Mouse (Mus musculus): ENCODE measurements at regions not wholly inside any gene's neighbourhood (a gene's known extent, or its start where the extent isn't known, plus 50 kb on each side); places are given as distances from the start of the nearest gene placed in this dataset.

- TF ChIP-seq CTCF (IDR thresholded peaks at IDR 0.05; ENCODE audit: low read depth) (no peak), EP300 (IDR thresholded peaks at IDR 0.05; ENCODE audit: low read depth) (no peak)
Observed at GRCm38 (mm10) chr1:76091031-76091430, 545.0 kb downstream of the Slc4a3 start.

Measured in liver, postnatal 0 days (tissue).